Mouse (Mus musculus) c-Kit-positive CD71-negative TER-119-negative erythroid progenitor cells, embryonic 14.5 days (primary cell): ENCODE measurements around the gene Ier3.

ENCODE experiments used
- DNase-seq: peaks from one replicate; pipeline ENCODE4 v3.0.0-alpha.2; 2013; ENCODE audit warnings: low read depth

Ier3 gene

DNA sequence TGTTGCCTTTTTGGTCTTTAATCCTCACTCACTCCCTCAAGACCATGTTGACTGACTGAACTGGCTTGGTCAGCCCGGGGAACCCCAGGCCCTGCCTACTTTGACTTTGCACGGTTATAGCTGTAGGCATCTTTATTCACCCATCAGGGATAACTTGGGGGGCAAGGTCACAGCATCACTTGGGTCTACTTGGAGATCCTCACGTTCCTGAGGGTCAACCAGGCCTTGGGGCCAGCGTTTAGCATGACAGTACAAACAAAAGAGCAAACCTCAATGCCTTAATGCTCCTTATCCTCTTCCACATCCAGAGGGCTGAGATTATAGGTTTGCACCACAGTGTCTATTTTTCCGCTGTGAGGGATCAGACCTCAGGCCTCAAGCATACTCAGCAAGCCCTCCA lies 9.2 kb upstream of the Ier3 start:
- DNase-seq: no peak

DNA sequence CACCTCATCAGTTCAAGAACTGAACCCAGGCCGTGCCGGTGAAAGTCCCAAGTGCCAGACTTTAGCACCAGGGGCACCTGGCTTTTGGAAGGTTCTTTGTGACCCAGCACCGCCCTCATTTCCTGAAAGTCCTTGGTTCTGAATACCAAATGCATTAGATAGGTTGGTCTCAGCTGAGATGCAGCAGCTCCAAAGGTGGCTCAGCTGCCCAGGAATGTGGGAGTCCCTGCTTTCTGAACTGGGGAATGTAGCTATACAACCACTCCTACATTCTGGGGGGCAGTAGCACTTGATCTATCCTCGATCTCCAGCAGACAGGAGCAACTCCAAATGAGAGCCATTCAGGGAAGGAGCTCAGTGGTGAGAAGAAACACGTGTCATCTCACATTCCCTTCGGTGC lies 8.7 kb upstream of the Ier3 start:
- no peak for DNase-seq

DNA sequence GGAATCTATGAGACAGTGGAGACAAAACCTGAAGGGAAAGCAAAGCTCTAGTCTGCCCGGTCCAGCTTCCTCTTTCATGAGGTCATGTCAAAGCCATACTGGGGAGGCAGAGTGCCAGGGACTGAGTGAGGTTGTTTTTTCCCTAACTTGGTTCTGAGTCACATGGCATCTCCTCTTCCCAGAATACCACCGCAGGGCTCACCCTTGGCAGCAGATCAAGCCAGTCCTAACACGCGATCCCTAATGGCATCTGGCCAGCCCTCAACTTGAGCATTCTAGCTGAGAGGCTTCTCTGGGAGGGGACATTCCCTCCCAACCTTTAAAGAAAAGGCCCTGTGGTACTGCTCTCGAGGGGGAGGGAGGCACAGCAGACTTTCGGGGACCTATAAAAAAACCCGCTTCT lies 8.2 kb upstream of the Ier3 start:
- no peak for DNase-seq

DNA sequence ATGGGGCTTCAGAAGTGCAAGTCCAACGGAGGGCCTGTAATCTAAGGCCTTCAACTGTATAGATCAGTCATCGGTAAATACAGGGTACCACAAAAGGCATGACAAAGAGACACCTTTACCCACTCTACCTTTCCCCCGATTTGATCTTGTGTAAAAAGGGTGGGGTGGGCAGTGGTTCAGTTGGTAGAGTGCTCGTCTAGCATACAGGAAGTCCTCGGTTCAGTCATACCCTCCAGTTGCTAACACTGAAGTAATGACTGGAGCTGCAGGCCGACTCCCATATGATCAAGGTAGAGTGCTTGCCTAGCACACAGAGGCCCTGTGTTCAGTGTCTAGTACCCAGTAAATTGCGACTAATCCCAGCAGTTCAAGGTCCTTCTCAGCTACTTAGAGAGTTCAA lies 7.8 kb upstream of the Ier3 start:
- no peak for DNase-seq

DNA sequence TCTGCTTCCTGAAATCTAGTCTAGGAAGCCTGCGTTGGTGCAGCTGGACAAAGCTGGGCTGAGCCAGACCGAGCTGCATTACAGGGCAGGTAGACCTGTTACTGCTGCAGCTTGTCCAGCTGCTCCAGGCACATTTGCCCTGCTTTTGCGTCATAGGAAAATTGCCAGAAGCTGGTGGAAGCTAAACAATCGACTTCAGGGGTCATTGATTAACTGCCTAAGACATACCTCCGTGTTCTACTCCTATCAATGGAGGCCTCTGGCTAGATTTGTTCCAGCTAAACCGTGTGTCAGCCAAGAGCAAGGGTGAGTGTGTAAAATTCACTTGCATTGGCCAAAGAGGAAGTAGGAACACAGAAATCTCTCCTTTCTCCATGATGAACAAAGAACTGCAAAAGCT lies 6.8 kb upstream of the Ier3 start:
- DNase-seq: no peak

DNA sequence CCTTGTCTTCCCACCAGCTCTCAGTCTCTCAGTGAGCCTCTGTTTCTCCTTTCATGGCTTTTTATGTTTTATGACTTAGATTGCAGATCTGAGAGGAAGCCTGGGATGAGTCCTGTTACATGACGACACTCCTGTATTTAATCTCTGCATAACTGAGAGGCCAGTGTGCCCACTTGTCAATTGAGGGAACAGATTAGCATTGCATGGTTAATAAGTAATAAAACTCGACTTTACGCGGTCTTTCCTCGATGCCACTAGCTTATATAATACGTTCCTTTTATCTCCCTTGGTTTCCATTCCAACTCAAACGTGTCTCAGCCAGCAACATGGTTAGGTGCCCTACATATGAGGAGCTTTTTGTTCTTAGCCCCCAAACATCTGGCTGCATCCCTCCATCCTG lies 5.6 kb upstream of the Ier3 start:
- DNase-seq: no peak

DNA sequence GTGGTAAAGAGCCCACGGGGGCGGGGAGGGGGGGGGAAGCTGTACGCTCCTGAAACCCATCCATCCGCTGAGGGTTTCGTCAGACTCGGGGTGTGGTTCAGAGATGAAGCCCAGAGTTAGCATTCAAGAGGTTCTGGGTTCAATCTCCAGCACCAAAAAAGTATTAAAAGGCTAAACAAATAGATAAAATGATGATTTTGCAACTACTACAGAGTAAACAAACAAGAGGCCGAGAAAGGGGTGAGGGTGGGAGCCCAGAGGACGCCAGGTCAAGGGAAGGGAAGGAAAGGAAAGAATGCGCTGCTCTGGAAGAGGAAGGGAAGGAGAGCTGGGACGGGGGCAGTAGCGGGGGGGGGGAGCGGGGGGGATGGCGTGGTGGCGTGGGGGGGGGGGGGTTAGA lies 4.8 kb upstream of the Ier3 start:
- DNase-seq: no peak

DNA sequence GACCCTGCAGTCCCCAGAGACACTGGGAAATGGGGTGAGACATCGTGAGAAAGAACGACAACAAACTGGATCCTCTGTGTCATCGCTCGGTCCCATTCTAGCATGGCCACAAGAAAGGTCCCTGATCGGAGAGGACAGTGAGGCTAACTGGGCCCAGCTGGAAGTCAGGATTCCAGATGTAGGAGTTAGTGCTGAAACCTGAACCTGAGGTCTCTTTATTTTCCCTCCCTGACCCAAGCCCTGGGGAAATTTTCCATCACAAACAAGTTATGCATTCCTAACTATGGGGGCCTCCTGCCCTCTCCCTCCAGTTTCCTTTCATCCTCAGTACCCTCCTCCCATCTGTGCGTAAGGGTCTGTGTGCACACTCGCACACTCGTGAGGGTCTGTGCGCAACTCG lies 4.3 kb upstream of the Ier3 start:
- no peak for DNase-seq

- no peak for DNase-seq
Measured at GRCm38 (mm10) chr17:35820111-35820510, 1.4 kb upstream of the Ier3 start.

DNA sequence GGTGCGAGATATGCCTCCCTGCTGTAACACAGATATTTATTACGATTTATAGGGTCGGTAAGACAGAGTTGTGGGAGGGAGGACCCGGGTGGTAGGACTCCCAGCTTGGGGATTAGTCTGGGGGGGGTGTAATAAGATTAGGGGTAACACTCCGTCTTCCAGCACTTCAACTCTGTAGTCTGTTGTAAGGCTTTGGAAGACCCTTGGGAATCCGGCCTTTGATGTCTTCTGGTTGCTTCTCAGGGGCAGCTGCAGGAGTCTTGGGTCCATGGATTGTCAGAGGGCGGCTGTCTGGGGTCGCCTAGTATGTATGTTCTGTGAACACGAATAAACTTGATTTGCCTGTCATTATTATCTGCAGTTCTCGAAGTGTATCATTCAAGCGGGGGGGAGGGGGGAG lies 1.1 kb downstream of the Ier3 start:
- DNase-seq: no peak

- DNase-seq: peak; percentile 86
Measured at GRCm38 (mm10) chr17:35822964-35823937, 1.8 kb downstream of the Ier3 start, which contains the start of gene Flot1. Flot1 (plus strand) TSS chr17:35823230.

DNA sequence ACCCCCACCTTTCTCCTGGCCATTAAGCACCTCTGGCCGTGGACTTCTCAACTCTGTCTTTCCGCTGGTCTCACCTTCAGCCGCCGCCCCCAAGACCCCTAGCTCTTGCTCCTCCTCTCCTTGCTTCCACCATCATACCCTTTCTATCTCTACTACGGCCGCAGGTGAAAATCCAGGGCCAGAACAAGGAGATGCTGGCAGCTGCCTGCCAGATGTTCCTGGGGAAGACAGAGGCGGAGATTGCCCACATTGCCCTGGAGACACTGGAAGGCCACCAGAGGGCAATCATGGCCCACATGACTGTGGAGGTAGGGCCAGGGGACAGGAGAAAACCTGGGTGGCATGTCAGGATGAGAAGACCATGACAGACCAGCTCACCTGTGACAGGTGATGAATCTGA lies 2.9 kb downstream of the Ier3 start:
- no peak for DNase-seq

DNA sequence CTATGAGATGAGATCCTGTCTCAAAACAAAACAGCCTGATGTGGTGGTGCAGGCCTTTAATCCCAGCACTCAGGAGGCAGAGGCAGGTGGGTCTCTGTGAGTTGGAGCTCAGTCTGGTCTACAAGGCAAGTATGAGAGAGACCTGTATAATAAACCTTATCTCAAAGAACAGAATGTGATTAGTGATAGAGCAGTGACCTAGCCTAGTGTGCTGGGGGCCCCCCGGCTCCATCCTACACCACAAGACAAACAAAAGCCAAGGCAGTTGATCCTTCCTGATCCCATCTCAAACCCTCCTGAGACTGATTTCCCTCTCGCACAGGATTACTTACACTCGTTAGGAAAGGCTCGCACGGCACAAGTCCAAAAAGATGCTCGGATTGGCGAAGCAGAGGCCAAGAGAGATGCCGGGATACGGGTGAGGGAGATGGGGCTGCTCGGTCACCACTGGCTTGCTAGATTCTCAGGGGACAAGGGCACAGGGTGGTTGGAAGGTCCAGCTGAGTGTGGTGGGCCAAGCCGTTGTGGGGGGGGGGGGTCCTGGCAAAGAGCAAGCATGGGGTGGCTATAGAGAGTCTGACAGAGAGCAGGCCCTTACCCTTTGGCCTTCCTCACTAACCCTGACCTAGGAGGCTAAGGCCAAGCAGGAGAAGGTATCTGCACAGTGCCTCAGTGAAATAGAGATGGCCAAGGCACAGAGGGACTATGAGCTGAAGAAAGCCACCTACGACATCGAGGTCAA lies 3.8 kb downstream of the Ier3 start:
- no peak for DNase-seq

DNA sequence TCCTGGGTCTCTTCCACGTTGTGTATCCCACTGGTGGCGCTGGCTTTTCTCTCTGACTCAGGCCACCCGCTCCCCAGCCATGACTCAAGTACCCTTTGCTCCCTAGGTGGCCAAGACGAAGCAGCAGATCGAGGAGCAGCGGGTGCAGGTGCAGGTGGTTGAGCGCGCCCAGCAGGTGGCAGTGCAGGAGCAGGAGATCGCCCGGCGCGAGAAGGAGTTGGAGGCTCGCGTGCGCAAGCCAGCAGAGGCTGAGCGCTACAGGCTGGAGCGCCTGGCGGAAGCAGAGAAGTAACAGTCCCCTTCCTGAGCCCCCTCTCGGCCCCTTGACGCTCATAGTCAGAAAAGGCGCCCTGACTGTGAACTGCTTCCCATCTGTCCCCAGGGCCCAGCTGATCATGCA lies 8.3 kb downstream of the Ier3 start:
- DNase-seq: peak; percentile 81

- no peak for DNase-seq
Measured at GRCm38 (mm10) chr17:35832400-35833238, 11.1 kb downstream of the Ier3 start.

- no peak for DNase-seq
Measured at GRCm38 (mm10) chr17:35833239-35833751, 11.8 kb downstream of the Ier3 start.

- no peak for DNase-seq
Measured at GRCm38 (mm10) chr17:35833894-35834293, 12.4 kb downstream of the Ier3 start.

- DNase-seq: no peak
Measured at GRCm38 (mm10) chr17:35834696-35835422, 13.4 kb downstream of the Ier3 start.

DNA sequence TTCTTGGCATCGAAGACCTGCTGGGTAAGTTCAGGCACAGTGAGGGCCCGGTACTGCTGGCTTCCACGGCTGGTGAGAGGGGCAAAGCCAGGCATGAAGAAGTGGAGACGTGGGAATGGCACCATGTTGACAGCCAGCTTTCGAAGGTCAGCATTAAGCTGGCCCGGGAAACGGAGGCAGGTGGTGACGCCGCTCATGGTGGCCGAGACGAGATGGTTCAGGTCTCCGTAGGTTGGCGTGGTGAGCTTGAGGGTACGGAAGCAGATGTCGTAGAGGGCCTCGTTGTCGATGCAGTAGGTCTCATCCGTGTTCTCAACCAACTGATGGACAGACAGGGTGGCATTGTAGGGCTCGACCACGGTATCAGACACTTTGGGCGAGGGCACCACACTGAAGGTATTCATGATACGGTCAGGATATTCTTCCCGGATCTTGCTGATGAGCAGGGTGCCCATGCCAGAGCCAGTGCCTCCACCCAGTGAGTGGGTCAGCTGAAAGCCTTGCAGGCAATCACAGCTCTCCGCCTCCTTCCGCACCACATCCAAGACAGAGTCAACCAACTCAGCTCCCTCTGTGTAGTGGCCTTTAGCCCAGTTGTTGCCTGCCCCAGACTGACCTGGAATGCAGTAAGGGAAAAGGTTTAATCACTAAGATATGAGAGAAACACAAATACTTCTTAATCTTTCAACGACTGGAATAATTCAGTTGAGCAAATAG lies 14.1 kb downstream of the Ier3 start:
- DNase-seq: no peak

DNA sequence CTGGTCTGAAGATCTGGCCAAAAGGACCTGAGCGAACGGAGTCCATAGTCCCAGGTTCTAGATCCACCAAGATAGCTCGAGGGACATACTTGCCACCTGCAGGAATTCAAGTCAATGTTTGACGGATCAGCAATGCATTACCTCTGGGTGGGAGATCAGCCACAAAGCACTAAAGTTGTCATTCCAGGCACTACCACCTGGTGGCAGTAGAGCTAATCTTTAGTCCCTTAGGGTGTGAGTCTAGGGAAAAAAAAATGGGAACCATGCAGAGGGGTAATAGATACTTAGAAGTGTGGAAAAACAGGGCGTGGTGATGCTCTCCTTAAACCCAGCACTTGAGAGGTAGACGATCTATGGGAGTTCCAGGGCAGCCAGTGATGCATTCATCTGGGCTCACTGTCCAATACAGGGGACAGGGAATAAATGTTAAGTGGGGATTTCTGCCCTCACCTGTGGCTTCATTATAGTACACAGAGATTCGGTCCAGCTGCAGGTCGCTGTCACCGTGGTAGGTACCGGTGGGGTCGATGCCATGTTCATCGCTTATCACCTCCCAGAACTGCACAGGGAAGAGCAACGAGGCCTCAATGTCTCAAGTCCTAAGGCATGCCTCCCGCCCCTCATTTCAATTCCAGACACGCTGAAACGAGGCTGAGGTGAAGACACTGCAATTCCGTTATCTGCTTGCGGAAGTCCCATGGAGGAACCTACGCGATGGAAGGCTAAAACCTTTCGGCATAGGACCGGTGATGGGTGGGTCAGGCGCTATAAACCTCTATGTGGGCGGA lies 14.9 kb downstream of the Ier3 start:
- peak; percentile 85 for DNase-seq
